Mouse (Mus musculus) lung, adult 2 months (tissue): ENCODE data around the gene Fbxo3.
"Not testable (repeated sequence)": the region's sequence is repeated elsewhere in the genome, so short reads cannot be mapped to it uniquely, and the experiment has no call there.

Experiments
- CTCF ChIP-seq: fragments of 200-500 bp; IDR thresholded peaks from 2 replicates; pipeline ENCODE4 v1.5.1; 2011; ENCODE audit warnings: mild to moderate bottlenecking, low read length, control low read depth; ENCODE audit not compliant: insufficient read depth
- POLR2A ChIP-seq: fragments of 200-500 bp; IDR thresholded peaks from 2 replicates; pipeline ENCODE4 v1.6.1; 2011; ENCODE audit warnings: low read depth, mild to moderate bottlenecking, control low read depth, low read length, borderline replicate concordance; ENCODE audit errors: extremely low read depth

- TF ChIP-seq CTCF, POLR2A: not testable (repeated sequence)
Observed at GRCm38 (mm10) chr2:104084027-104084426, 56.5 kb downstream of the Fbxo3 start.
